In the genomic region with DNA sequence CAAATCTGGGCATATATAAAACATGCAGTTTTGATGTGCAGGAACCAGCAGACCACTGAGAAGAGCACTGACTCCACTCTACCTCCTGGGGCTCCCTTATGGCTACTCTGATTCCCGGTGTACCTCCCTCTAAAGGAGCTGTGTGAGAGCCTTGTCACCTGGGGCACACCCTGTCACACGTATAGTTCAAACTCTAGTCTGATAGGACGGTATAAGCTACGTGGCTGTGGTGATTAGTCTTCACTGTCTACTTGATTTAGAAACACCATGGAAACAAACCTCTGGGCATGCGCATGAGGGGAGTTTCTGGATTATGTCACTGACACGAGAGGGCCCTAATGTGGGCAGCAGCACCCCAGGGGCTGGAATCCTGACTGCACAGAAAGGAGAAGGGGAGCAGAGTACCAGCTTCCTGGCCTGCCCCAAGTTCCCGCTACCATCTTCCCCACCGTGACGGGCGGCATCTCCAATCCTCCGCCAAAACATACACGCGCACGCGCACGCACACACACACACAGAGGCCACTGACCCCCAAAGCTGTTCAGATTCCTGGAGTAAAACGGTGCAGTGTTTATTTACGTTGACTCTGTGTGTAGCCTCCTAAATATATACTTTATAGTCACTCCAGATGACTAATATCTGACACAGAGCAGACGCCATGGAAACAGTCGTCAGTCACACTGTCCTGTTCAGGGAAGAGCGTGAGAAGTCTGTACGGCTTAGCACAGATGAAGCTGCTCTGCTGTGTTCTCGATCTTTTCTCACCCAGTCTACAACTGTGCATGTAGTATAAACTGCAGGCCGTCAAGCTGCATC, we compare ENCODE assay signal across 11 mouse cellular contexts. TPM values are rescaled to one million over a fixed set of nuclear protein-coding genes. Genes with fewer than 3 reads are reported as not detected.
DNase-seq lines count a peak whose midpoint lies in the region; ATAC-seq and TF ChIP-seq lines count a peak whose summit lies in the region.
"Had no signal": no experiment of that assay in that cellular context is flagged by ENCODE, and none has a peak within 500 bp of the region (broad histone marks: within the 10 kb centered on the region; RNA-seq: fewer than 3 reads in every experiment).

No protein-coding gene starts in this region.

- DNase-seq in 3T3-L1 (ENCODE audit: low read depth, low spot score) (peak; percentile 23), CH12.LX (ENCODE audit: extremely low read depth) (no peak)
- DNase-seq in limb, embryonic 10.5 days (ENCODE audit: low spot score), result peak; percentile 53
- no peak for DNase-seq in adrenal gland, postnatal 10 days
- no peak for DNase-seq in B cell, adult 2 months
- DNase-seq: gastrocnemius, postnatal 36 days; liver had no signal

- no peak for TF ChIP-seq CTCF in CH12.LX (conservative IDR thresholded peaks at IDR 0.05 in 1 of 2, IDR thresholded peaks at IDR 0.05 in 1 of 2; ENCODE audit: low read depth in 2 of 2, low read length in 2 of 2)

- no peaks in the 10 kb centered on the region for H3K9me3 ChIP-seq in hindbrain, embryonic 15.5 days
- no peaks in the 10 kb centered on the region for H3K9me3 ChIP-seq in hindbrain, embryonic 12.5 days (replicated peaks)
- no peaks in the 10 kb centered on the region for H3K9me3 ChIP-seq in CH12.LX (replicated peaks; ENCODE audit: low read length)
- H3K9me3 ChIP-seq in limb, embryonic 10.5 days (replicated peaks), result no peaks in the 10 kb centered on the region
- no peaks in the 10 kb centered on the region for H3K9me3 ChIP-seq in midbrain, embryonic 16.5 days (replicated peaks; ENCODE audit: control insufficient read depth, low read length, poor library complexity, severe bottlenecking)
- H3K9me3 ChIP-seq: midbrain, embryonic 12.5 days had no signal

- no peaks in the 10 kb centered on the region for H3K27me3 ChIP-seq in hindbrain, embryonic 15.5 days
- no peaks in the 10 kb centered on the region for H3K27me3 ChIP-seq in hindbrain, embryonic 12.5 days
- no peaks in the 10 kb centered on the region for H3K27me3 ChIP-seq in CH12.LX (replicated peaks)
- H3K27me3 ChIP-seq in limb, embryonic 10.5 days (ENCODE audit: low read depth, poor library complexity, severe bottlenecking), result no peaks in the 10 kb centered on the region
- no peaks in the 10 kb centered on the region for H3K27me3 ChIP-seq in midbrain, embryonic 16.5 days (ENCODE audit: control insufficient read depth, insufficient read depth, low read depth, low read length)
- H3K27me3 ChIP-seq: midbrain, embryonic 12.5 days had no signal

- no peak overlapping the region for H3K4me3 ChIP-seq in hindbrain, embryonic 15.5 days
- H3K4me3 ChIP-seq in hindbrain, embryonic 12.5 days, result no peak overlapping the region
- H3K4me3 ChIP-seq in CH12.LX (replicated peaks in 1 of 3; ENCODE audit: low read depth in 2 of 3, low read length in 2 of 3, poor library complexity in 1 of 3), result no peak overlapping the region
- H3K4me3 ChIP-seq in limb, embryonic 10.5 days, result no peak overlapping the region
- H3K4me3 ChIP-seq in midbrain, embryonic 16.5 days (ENCODE audit: low read depth, low read length), result no peak overlapping the region
- H3K4me3 ChIP-seq: midbrain, embryonic 12.5 days had no signal

- ATAC-seq in hindbrain, embryonic 15.5 days (ENCODE audit: low FRiP score, low read depth), result peak; percentile 34; the same call in 1 of the 2 replicates
- no peak for ATAC-seq in hindbrain, embryonic 12.5 days (ENCODE audit: low FRiP score)
- ATAC-seq in midbrain, embryonic 16.5 days, result no peak; the same call in 1 of the 2 replicates

- TF ChIP-seq EP300 in CH12.LX (IDR thresholded peaks at IDR 0.05; ENCODE audit: low read length), result no peak

- H3K9ac ChIP-seq in hindbrain, embryonic 15.5 days, result no peak overlapping the region
- no peak overlapping the region for H3K9ac ChIP-seq in hindbrain, embryonic 12.5 days
- H3K9ac ChIP-seq in CH12.LX (ENCODE audit: insufficient read depth, low read depth), result no peak overlapping the region
- H3K9ac ChIP-seq in midbrain, embryonic 16.5 days (ENCODE audit: low read depth, low read length), result no peak overlapping the region
- H3K9ac ChIP-seq: midbrain, embryonic 12.5 days had no signal

- H3K27ac ChIP-seq in hindbrain, embryonic 15.5 days (replicated peaks), result no peak overlapping the region
- H3K27ac ChIP-seq in hindbrain, embryonic 12.5 days, result no peak overlapping the region
- H3K27ac ChIP-seq in CH12.LX (ENCODE audit: insufficient read depth, low read depth), result no peak overlapping the region
- 0 out of 2 replicates have a peak overlapping the region, but pooled peaks have one; percentile 10 for H3K27ac ChIP-seq in limb, embryonic 10.5 days
- no peak overlapping the region for H3K27ac ChIP-seq in midbrain, embryonic 16.5 days (ENCODE audit: low read length)
- H3K27ac ChIP-seq: midbrain, embryonic 12.5 days had no signal

- dilution Hi-C loops in CH12.LX (cut with MboI; ENCODE audit: extremely low pct_ligation_motif_present, extremely low pct_unique_long_range_greater_than_20kb, low sequenced_read_pairs), result no loop called here

- in situ Hi-C loops in CH12.LX (cut with MboI; ENCODE audit: low pct_ligation_motif_present, low pct_unique_long_range_greater_than_20kb, low sequenced_read_pairs), result no loop called here

- H3K36me3 ChIP-seq in hindbrain, embryonic 15.5 days, result no peaks in the 10 kb centered on the region
- no peaks in the 10 kb centered on the region for H3K36me3 ChIP-seq in hindbrain, embryonic 12.5 days
- H3K36me3 ChIP-seq in CH12.LX (replicated peaks in 1 of 2; ENCODE audit: control insufficient read depth in 1 of 2, insufficient read depth in 1 of 2, low read length in 1 of 2), result no peaks in the 10 kb centered on the region
- H3K36me3 ChIP-seq in limb, embryonic 10.5 days, result peaks cover 2% of the 10 kb centered on the region; the same call in 1 of the 2 replicates
- no peaks in the 10 kb centered on the region for H3K36me3 ChIP-seq in midbrain, embryonic 16.5 days (ENCODE audit: control insufficient read depth, insufficient read depth, low read length)
- H3K36me3 ChIP-seq: midbrain, embryonic 12.5 days had no signal

- no peaks in the 10 kb centered on the region for H3K79me2 ChIP-seq in CH12.LX (replicated peaks; ENCODE audit: control insufficient read depth, extremely low read depth, insufficient read depth, poor library complexity, severe bottlenecking)

- no peak for TF ChIP-seq RAD21 in CH12.LX (IDR thresholded peaks at IDR 0.05; ENCODE audit: low read depth, low read length)

- no peak overlapping the region for H3K4me2 ChIP-seq in hindbrain, embryonic 15.5 days
- no peak overlapping the region for H3K4me2 ChIP-seq in hindbrain, embryonic 12.5 days (replicated peaks)
- no peak overlapping the region for H3K4me2 ChIP-seq in CH12.LX (ENCODE audit: insufficient read depth, low read depth, poor library complexity, severe bottlenecking)
- no peak overlapping the region for H3K4me2 ChIP-seq in midbrain, embryonic 16.5 days (ENCODE audit: low read length)
- H3K4me2 ChIP-seq: midbrain, embryonic 12.5 days had no signal

- WGBS in hindbrain, embryonic 15.5 days, result 64% methylated on average over 24 of the region's 24 CpGs
- 73% methylated on average over 24 of the region's 24 CpGs for WGBS in hindbrain, embryonic 12.5 days
- 70% methylated on average over 24 of the region's 24 CpGs for WGBS in limb, embryonic 10.5 days
- 79% methylated on average over 24 of the region's 24 CpGs for WGBS in midbrain, embryonic 16.5 days

- peaks cover 4% of the 10 kb centered on the region; the same call in 1 of the 2 replicates for H3K4me1 ChIP-seq in hindbrain, embryonic 15.5 days (replicated peaks)
- H3K4me1 ChIP-seq in hindbrain, embryonic 12.5 days, result peaks cover 12% of the 10 kb centered on the region; the same call in 1 of the 2 replicates
- H3K4me1 ChIP-seq in CH12.LX (ENCODE audit: control insufficient read depth in 1 of 2, insufficient read depth in 2 of 2), result no peaks in the 10 kb centered on the region
- H3K4me1 ChIP-seq in limb, embryonic 10.5 days, result peaks cover 63% of the 10 kb centered on the region
- H3K4me1 ChIP-seq in midbrain, embryonic 16.5 days (ENCODE audit: control insufficient read depth, insufficient read depth, low read length), result peaks cover 2% of the 10 kb centered on the region; the same call in 1 of the 2 replicates

- TF ChIP-seq POLR2A in CH12.LX (IDR thresholded peaks at IDR 0.05; ENCODE audit: low read depth, low read length), result no peak

TF ChIP-seq in CH12.LX, 34 proteins besides CTCF, POLR2A, EP300 and RAD21:
- TF ChIP-seq NRF1 (IDR thresholded peaks at IDR 0.05; ENCODE audit: low read depth, low read length), result peak; percentile 41; the same call in 1 of the 2 replicates
- no peak for TF ChIP-seq NELFE (IDR thresholded peaks at IDR 0.05; ENCODE audit: low read depth, low read length)

RNA-seq across cellular contexts. Expression of gene Ror2, which starts 37.1 kb away (rescaled TPM):
- 3.3 and 3.8 TPM in 2 replicates for polyA plus RNA-seq in hindbrain, embryonic 15.5 days (2015; fragmentation: Nextera tagmentation; extraction: Ambion mirVana)
- 16.7 and 17.8 TPM in 2 replicates for polyA plus RNA-seq in hindbrain, embryonic 12.5 days (2016; fragmentation: Nextera tagmentation; extraction: Ambion mirVana)
- 0.13 and 0.17 TPM in 2 replicates for total RNA-seq in CH12.LX (2012; rRNA removed)
- total RNA-seq in CH12.LX (2014; rRNA removed), result 0.16 and 0.24 TPM in 2 replicates
- polyA plus RNA-seq in CH12.LX (2012; ENCODE audit: insufficient read length, low read depth), result 0.22 and 0.63 TPM in 2 replicates
- 37.9 and 40.1 TPM in 2 replicates for polyA plus RNA-seq in limb, embryonic 10.5 days (2016; fragmentation: Nextera tagmentation; extraction: Ambion mirVana)
- polyA plus RNA-seq in midbrain, embryonic 16.5 days (2015; fragmentation: Nextera tagmentation; extraction: Ambion mirVana), result 2.0 and 2.4 TPM in 2 replicates
- 1 to 10 TPM; 6.7 to 8.5 TPM for total RNA-seq in adrenal gland, postnatal 10 days (2021)

Comparison
In these comparisons a context has a peak if more than half of its experiments do, and no peak if none do; other contexts are left out.
1. DNase-seq: peak in 3T3-L1 (single experiment) and limb, embryonic 10.5 days (single experiment); none in CH12.LX (single experiment), adrenal gland, postnatal 10 days (single experiment) and B cell, adult 2 months (0 of 2).